Mouse (Mus musculus) heart, embryonic 15.5 days (tissue): Measurements from ENCODE around the gene Pdcd6ip. TPM values are rescaled to one million over a fixed set of nuclear protein-coding genes. Genes with fewer than 3 reads are reported as not detected.
A peak's percentile ranks its signal among the peaks of the same experiment; 100 is the strongest.
"Not testable (repeated sequence)": the region's sequence is repeated elsewhere in the genome, so short reads cannot be mapped to it uniquely, and the experiment has no call there.

ENCODE experiments used
- ATAC-seq: fragments of 200-750 bp; cut with Nextera tagmentation; replicated peaks from 2 replicates; pipeline ENCODE4 v1.8.0; 2017; ENCODE audit warnings: low read depth, moderate TSS enrichment; ENCODE audit not compliant: insufficient number of reproducible peaks, insufficient read depth, low FRiP score
- H3K27ac ChIP-seq: fragments of 300-500 bp; sonication (generic); 2 replicates; pipeline ENCODE4 v1.5.1; 2015; ENCODE audit warnings: mild to moderate bottlenecking, inconsistent platforms
- H3K27me3 ChIP-seq: fragments of 300-500 bp; sonication (generic); 2 replicates; pipeline ENCODE4 v1.6.1; 2015; ENCODE audit warnings: inconsistent platforms
- H3K36me3 ChIP-seq: fragments of 300-500 bp; sonication (generic); 2 replicates; pipeline ENCODE4 v1.6.1; 2015; ENCODE audit warnings: mild to moderate bottlenecking, inconsistent platforms
- H3K4me1 ChIP-seq: fragments of 300-500 bp; sonication (generic); replicated peaks from 2 replicates; pipeline ENCODE4 v1.6.1; 2015; ENCODE audit warnings: inconsistent platforms
- H3K4me2 ChIP-seq: fragments of 300-500 bp; sonication (generic); 2 replicates; pipeline ENCODE4 v1.6.1; 2015; ENCODE audit warnings: inconsistent platforms, mild to moderate bottlenecking, moderate library complexity
- H3K4me3 ChIP-seq: fragments of 300-500 bp; sonication (generic); 2 replicates; pipeline ENCODE4 v1.5.1; 2015; ENCODE audit warnings: mild to moderate bottlenecking, inconsistent platforms
- H3K9ac ChIP-seq: fragments of 300-500 bp; sonication (generic); 2 replicates; pipeline ENCODE4 v1.6.1; 2015; ENCODE audit warnings: mild to moderate bottlenecking, inconsistent platforms
- H3K9me3 ChIP-seq: fragments of 300-500 bp; sonication (generic); replicated peaks from 2 replicates; pipeline ENCODE4 v1.6.1; 2016; ENCODE audit warnings: inconsistent platforms
- WGBS: fragments of 180-500 bp; shearing (Covaris S2); methylation state at CpG from one replicate; pipeline ENCODE4 v1.1.7; 2015; ENCODE audit warnings: mixed read lengths; 5-methylcytosine and 5-hydroxymethylcytosine counted together
- polyA plus RNA-seq: library from polyadenylated mRNA; unstranded; fragments of >200 nt; fragmentation: Nextera tagmentation; extraction: Ambion mirVana; gene quantifications from 2 replicates; pipeline ENCODE4 v1.2.1, GENCODE M21; 2015

Gene Pdcd6ip
- polyA plus RNA-seq, 1 experiment from 2014 or later: 53.5 TPM

DNA sequence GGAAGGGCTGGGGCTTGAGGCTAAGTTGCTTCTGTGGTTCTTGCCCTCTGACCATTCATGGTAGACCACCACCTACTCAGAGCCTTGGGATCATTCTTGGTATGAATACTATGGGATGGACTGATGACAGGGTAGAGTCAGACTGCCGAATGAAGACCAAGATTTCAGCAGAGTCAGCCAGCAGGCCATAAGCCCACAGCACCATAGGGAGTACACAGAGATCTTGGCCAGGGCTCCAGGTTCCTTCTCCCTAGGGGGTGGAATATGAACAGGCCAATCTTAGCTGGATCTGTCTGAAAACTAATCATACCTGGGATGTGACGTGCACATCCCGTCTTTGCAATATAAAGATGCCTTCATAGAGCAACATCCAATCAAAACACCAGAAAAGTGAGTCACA is 23.5 kb upstream of the Pdcd6ip start:
- no peaks in the 10 kb centered on the region for H3K4me1 ChIP-seq
- H3K4me2 ChIP-seq: no peak overlapping the region
- 62% methylated on average over 3 of the region's 3 CpGs for WGBS
- no peak for ATAC-seq
- no peaks in the 10 kb centered on the region for H3K9me3 ChIP-seq
- H3K4me3 ChIP-seq: no peak overlapping the region
- H3K27ac ChIP-seq: no peak overlapping the region
- no peak overlapping the region for H3K9ac ChIP-seq
- H3K27me3 ChIP-seq: no peaks in the 10 kb centered on the region
- no peaks in the 10 kb centered on the region for H3K36me3 ChIP-seq

DNA sequence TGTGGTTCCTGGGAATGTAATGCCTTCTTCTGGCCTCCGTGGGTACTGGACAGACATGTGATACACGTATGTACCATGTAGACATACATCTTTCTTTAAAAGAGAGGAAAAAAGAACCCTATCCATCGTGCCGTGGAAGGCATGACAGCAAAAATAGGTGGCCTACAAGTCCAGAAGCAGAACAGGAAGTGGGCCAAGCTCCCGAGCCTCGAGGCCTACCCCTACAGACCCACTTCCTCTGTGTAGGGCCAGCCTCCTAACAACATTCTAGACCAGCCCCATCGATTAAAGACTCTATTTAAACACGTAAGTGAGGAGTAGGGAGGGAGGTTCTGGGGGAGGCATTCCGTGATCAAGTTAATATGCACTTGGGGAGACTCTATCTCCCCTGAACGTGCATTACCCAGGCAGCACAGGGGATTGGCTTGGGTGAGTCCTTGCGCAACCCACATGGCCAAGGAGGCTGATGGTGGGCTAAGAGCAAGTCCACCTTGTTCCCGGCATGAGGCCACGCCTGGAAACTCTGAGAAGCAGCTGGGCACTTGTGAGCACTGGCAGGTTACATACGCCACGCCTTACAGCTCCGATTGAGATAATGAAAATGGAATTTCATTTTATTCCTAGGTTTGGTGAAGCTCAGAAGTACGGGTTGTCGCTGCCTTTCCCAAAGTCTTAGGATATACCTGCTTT is 19.1 kb upstream of the Pdcd6ip start:
- ATAC-seq: no peak

DNA sequence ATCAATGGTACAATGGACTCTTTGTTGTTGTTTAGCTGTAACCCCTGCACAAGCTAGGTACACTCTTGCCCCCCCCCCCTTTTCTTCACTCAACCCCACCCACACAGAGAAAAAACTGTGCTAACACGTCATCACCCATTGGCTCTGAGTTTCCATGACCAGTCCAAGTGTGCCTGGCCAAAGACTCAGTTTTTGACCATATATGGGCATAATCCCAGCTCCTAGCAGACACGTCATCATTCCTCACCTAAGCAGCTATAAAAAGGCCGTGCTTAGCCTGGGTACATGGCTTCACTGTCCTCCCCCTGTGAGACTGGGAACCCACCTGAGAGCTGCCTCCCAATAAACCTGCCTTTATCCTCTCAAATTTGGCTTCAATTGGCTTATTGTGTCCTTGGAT is 18.1 kb upstream of the Pdcd6ip start:
- Histone ChIP-seq H3K9me3 (no peaks in the 10 kb centered on the region), H3K4me3 (no peak overlapping the region), H3K27me3 (no peaks in the 10 kb centered on the region), H3K27ac (no peak overlapping the region), H3K9ac (no peak overlapping the region), H3K4me1 (no peaks in the 10 kb centered on the region), H3K4me2 (no peak overlapping the region), H3K36me3 (no peaks in the 10 kb centered on the region)
- 34% methylated on average over 3 of the region's 3 CpGs for WGBS
- ATAC-seq: no peak

More for the DNA sequence above, 19.1 kb upstream of the Pdcd6ip start:
- Histone ChIP-seq H3K9ac (no peak overlapping the region), H3K27ac (no peak overlapping the region), H3K9me3 (no peaks in the 10 kb centered on the region), H3K36me3 (no peaks in the 10 kb centered on the region), H3K27me3 (no peaks in the 10 kb centered on the region), H3K4me1 (no peaks in the 10 kb centered on the region), H3K4me2 (no peak overlapping the region), H3K4me3 (no peak overlapping the region)
- WGBS: 82% methylated on average over 18 of the region's 18 CpGs

DNA sequence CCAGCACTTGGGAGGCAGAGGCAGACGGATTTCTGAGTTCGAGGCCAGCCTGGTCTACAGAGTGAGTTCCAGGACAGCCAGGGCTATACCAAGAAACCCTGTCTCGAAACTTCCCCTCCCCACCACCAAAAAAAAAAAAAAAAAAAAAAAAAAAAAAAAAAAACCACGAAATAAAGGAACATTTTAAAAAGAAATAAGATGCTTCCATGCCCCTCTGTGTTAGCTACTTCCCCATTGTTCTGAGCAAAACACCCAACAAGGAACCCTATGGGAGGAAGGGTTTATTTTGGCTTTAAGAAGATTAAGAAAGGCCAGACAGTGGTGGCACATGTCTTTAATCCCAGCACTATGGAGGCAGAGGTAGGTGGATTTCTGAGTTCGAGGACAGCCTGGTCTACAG is 17.6 kb upstream of the Pdcd6ip start:
- H3K4me3 ChIP-seq, H3K9ac ChIP-seq, H3K4me2 ChIP-seq, H3K4me1 ChIP-seq, ATAC-seq, H3K9me3 ChIP-seq, H3K36me3 ChIP-seq, H3K27me3 ChIP-seq, H3K27ac ChIP-seq: not testable (repeated sequence)
- WGBS: 84% methylated on average over 5 of the region's 5 CpGs

DNA sequence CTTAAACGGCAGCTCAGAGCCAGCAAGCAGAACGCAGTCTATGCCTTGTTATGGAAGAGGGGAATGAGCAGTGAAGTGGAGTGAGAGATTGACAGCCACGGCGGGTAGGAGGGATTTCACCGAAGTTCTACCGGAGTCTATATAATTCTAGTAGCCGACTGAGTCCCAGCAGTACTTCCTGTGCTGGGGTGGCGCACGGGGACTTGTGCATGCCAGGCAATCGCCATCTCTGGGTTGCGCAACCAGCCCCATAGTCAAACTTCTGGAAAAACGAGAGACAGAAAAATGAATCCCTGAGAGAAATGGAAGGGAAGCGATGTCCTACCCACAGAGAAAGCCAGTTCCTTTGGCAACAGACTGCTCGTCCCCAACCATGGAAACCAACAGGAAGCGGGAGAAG is 16.6 kb upstream of the Pdcd6ip start:
- Histone ChIP-seq H3K4me1 (no peaks in the 10 kb centered on the region), H3K27me3 (no peaks in the 10 kb centered on the region), H3K27ac (no peak overlapping the region), H3K36me3 (no peaks in the 10 kb centered on the region), H3K4me2 (no peak overlapping the region), H3K9me3 (no peaks in the 10 kb centered on the region), H3K4me3 (no peak overlapping the region), H3K9ac (no peak overlapping the region)
- no peak for ATAC-seq
- 81% methylated on average over 15 of the region's 15 CpGs for WGBS

DNA sequence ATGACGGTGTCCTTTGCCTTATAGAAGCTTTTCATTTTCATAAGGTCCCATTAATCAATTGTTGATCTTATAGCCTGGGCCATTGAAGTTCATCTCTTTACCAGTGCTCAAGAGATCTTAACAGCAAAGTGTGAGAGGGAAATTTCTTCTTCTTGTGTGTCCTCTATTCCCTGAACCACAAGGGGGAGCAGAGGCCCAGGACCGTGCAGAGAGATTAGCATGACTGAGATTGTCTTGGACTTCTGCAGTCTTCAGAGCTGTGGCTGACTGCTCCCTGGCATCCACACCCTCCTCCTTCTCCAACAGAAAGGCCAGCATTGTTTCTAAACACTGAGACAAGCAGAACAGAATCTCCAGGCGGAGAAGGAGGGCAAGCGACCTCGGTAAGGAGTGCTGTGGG is 11.0 kb upstream of the Pdcd6ip start:
- peak; percentile 27; the same call in 1 of the 2 replicates for ATAC-seq

DNA sequence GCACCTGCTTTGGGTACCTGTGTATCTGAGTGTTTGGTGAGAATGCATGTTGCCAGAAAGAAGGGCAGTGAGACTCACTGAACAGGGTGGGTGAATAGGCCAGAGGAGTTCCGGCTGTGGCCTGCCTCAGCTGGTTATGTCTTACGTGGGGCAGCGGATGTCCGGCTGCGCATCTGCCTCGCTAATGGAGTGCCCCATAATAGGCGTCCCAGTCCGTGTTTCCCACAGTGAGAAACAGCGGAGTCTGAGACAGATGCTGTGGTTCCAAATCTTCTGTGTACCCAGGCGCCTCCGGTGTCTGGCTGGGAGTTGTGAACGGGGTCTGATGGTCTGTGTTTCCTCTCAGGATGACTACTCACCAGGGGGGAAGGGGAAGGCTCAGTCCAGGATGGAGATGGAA is 2.8 kb upstream of the Pdcd6ip start:
- Histone ChIP-seq H3K9me3 (no peaks in the 10 kb centered on the region), H3K27me3 (no peaks in the 10 kb centered on the region), H3K36me3 (no peaks in the 10 kb centered on the region), H3K4me3 (no peak overlapping the region), H3K4me1 (peaks cover 12% of the 10 kb centered on the region), H3K9ac (no peak overlapping the region), H3K27ac (no peak overlapping the region), H3K4me2 (no peak overlapping the region)
- no peak for ATAC-seq
- WGBS: 73% methylated on average over 12 of the region's 12 CpGs

More for the DNA sequence above, 11.0 kb upstream of the Pdcd6ip start:
- H3K27ac ChIP-seq: no peak overlapping the region
- H3K4me1 ChIP-seq: no peaks in the 10 kb centered on the region
- no peak overlapping the region for H3K9ac ChIP-seq
- no peak overlapping the region for H3K4me2 ChIP-seq
- no peaks in the 10 kb centered on the region for H3K9me3 ChIP-seq
- WGBS: 44% methylated on average over 5 of the region's 5 CpGs
- no peaks in the 10 kb centered on the region for H3K36me3 ChIP-seq
- H3K4me3 ChIP-seq: no peak overlapping the region
- H3K27me3 ChIP-seq: no peaks in the 10 kb centered on the region

DNA sequence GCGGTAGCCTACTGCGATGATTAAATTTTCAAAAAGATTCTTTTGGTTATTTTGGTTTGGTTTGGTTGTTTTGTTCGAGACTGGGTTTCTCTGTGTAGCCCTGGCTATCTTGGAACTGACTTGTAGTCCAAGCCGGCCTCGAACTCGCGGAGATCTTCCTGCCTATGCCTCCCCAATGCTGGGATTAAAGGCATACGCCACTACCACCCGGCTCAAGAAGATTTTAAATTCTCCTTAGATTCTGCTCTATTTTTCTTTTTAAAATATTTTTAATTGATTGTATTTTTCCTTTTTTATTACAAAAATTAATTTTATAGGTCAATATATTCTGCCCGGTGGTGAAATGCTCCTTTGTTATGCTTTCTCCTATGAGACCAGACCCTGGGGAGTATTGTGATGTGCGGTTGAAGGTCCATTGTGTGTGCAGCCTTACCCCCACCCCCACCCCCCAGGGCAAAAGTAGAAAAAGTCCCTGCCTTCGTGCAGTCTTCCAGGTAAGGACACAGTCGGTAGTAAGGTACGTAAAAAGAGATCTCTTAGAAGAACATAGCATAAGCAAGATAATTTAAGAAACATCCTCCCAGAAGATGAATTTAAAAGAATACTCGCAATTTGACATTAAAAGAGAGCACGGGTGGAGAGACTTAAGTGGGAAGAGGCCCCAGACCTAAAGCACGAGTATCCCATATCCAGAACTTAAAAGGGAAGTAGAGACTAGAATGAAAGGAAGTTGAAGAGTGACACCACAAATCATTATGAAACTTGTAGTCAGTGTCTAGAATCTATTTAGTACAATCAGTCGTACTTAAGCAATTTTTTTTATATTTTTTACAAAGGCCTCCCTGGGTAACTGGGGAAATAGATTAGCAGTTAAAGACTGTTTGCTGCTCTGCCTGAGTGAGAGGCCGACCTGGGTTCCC is 562 bp upstream of the Pdcd6ip start:
- Histone ChIP-seq H3K27ac (peak overlapping the region; percentile 96), H3K4me1 (peaks cover 21% of the 10 kb centered on the region), H3K4me3 (peak overlapping the region; percentile 98), H3K9ac (peak overlapping the region; percentile 97), H3K27me3 (no peaks in the 10 kb centered on the region), H3K4me2 (peak overlapping the region; percentile 71), H3K36me3 (no peaks in the 10 kb centered on the region), H3K9me3 (no peaks in the 10 kb centered on the region)
- no peak for ATAC-seq
- WGBS: 49% methylated on average over 19 of the region's 19 CpGs

DNA sequence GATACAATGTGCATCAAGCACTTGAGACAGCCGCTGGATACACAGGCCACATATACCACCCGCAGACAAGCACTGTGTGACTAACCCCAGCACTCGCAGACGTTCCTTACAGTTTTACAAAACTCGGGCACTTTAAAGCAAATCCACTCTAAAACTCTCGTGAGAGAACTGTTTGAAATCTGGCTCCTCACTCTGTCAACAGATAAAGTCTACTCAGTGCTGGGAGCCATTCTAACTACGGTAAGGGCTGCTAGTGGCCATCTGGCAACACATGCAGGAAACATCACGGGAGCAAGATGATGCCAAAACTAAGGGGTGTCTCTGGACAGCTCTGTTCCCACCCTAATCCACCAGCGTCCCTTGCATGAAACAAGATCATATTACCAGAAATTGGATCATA is 1.2 kb downstream of the Pdcd6ip start:
- Histone ChIP-seq H3K27me3 (no peaks in the 10 kb centered on the region), H3K36me3 (no peaks in the 10 kb centered on the region), H3K4me1 (peaks cover 24% of the 10 kb centered on the region), H3K9me3 (no peaks in the 10 kb centered on the region), H3K27ac (peak overlapping the region; percentile 96), H3K4me3 (peak overlapping the region; percentile 98), H3K4me2 (peak overlapping the region; percentile 71), H3K9ac (peak overlapping the region; percentile 97)
- ATAC-seq: no peak
- 28% methylated on average over 9 of the region's 9 CpGs for WGBS

DNA sequence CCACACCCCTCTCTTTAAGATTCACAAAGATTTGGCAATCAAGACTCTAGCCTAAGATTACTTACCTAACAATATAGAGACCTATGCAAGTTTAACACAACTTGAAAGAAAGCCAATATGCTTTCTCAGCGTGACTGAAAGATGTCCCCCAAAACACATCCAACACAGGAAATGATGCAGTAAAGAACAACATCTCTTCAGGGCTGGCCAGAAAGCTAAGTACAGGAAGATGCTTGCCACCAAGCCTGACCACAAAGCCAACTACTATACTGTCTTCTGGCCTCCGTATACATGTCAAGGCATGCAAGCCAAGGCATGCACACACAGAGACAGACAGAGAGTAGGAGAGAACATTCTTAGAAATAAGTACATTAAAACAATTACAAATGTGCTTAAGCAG is 2.0 kb downstream of the Pdcd6ip start:
- Histone ChIP-seq H3K4me2 (peak overlapping the region; percentile 71), H3K36me3 (no peaks in the 10 kb centered on the region), H3K27ac (no peak overlapping the region), H3K4me3 (peak overlapping the region; percentile 98), H3K9ac (no peak overlapping the region), H3K27me3 (no peaks in the 10 kb centered on the region), H3K4me1 (peaks cover 28% of the 10 kb centered on the region), H3K9me3 (no peaks in the 10 kb centered on the region)
- no peak for ATAC-seq
- WGBS: 51% methylated on average over 2 of the region's 2 CpGs

DNA sequence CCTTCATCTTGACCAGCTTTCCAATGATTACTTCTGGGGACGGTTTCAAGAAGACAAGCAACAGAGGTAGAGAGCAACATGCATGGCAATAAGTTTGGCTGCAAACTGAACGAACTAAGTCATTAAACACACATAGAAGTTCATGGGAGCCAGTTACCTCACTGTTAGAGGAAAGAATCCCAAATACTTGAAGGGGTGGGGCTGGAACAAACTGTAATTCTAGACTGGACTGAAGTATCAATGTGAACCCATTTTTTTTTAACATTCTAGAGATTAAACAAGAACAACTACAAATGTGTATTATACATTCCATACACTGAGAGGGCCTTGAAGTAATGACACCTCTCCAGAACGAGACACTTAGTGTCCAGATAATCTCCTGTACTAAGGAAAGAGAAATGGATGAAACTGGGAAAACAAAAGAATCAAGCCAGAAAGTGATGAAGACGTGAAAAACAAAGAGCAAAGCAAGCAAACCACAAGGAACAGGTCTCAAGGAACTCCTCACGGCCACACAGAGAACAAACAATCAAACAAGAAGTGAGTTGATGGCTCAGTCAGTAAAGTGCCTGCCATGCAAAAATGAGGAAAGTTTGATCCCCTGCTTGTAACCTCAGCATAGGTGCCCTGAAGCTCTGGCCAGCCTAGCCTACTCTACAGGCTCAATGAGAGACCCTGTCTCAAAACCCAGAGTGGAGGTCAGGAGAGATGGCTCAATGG is 6.5 kb downstream of the Pdcd6ip start:
- no peak overlapping the region for H3K27ac ChIP-seq
- no peak overlapping the region for H3K9ac ChIP-seq
- WGBS: 83% methylated on average over 5 of the region's 5 CpGs
- ATAC-seq: no peak
- H3K27me3 ChIP-seq: no peaks in the 10 kb centered on the region
- H3K9me3 ChIP-seq: no peaks in the 10 kb centered on the region
- no peak overlapping the region for H3K4me2 ChIP-seq
- H3K36me3 ChIP-seq: peaks cover 21% of the 10 kb centered on the region
- H3K4me3 ChIP-seq: no peak overlapping the region
- peaks cover 26% of the 10 kb centered on the region for H3K4me1 ChIP-seq
